Mouse (Mus musculus) hindbrain, postnatal 0 days (tissue): ENCODE data around the gene Whrn. TPM values are rescaled to one million over a fixed set of nuclear protein-coding genes. Genes with fewer than 3 reads are reported as not detected.
A peak's percentile ranks its signal among the peaks of the same experiment; 100 is the strongest.

ENCODE experiments used
- ATAC-seq: fragments of 200-750 bp; cut with Nextera tagmentation; 2 replicates; pipeline ENCODE4 v1.8.0; 2017; ENCODE audit warnings: mild to moderate bottlenecking, moderate TSS enrichment, moderate library complexity
- DNase-seq: peaks from one replicate; pipeline ENCODE4 v3.0.0-alpha.2; 2015; ENCODE audit warnings: low spot score
- H3K27ac ChIP-seq: fragments of 300-500 bp; sonication (generic); 2 replicates; pipeline ENCODE4 v1.5.1; 2014; ENCODE audit warnings: mild to moderate bottlenecking
- H3K27me3 ChIP-seq: fragments of 300-500 bp; sonication (generic); 2 replicates; pipeline ENCODE4 v1.6.1; 2014; ENCODE audit warnings: low read length, mixed read lengths; ENCODE audit not compliant: insufficient read depth
- H3K36me3 ChIP-seq: fragments of 300-500 bp; sonication (generic); 2 replicates; pipeline ENCODE4 v1.6.1; 2014; ENCODE audit warnings: low read length, mixed read lengths; ENCODE audit not compliant: insufficient read depth
- H3K4me1 ChIP-seq: fragments of 300-500 bp; sonication (generic); 2 replicates; pipeline ENCODE4 v1.6.1; 2014; ENCODE audit warnings: antibody characterized with exemption, low read length, mixed read lengths; ENCODE audit not compliant: insufficient read depth
- H3K4me2 ChIP-seq: fragments of 300-500 bp; sonication (generic); 2 replicates; pipeline ENCODE4 v1.6.1; 2014; ENCODE audit warnings: low read depth, mild to moderate bottlenecking, low read length, moderate library complexity, mixed read lengths
- H3K4me3 ChIP-seq: fragments of 300-500 bp; sonication (generic); 2 replicates; pipeline ENCODE4 v1.5.1; 2014; ENCODE audit warnings: low read length
- H3K9ac ChIP-seq: fragments of 300-500 bp; sonication (generic); replicated peaks from 2 replicates; pipeline ENCODE4 v1.6.1; 2014; ENCODE audit warnings: mild to moderate bottlenecking, low read length, moderate library complexity, mixed read lengths
- H3K9me3 ChIP-seq: fragments of 300-500 bp; sonication (generic); 2 replicates; pipeline ENCODE4 v1.6.1; 2016; ENCODE audit warnings: low read length, mixed read lengths
- CTCF ChIP-seq: IDR thresholded peaks from 2 replicates; pipeline ENCODE4 v1.5.1; 2016; ENCODE audit warnings: antibody characterized with exemption, control low read depth, low read depth
- WGBS: fragments of 180-500 bp; shearing (Covaris S2); extraction: QIAGEN DNeasy Blood & Tissue Kit; methylation state at CpG from one replicate; pipeline ENCODE4 v1.1.7; 2014; 5-methylcytosine and 5-hydroxymethylcytosine counted together
- polyA plus RNA-seq: library from polyadenylated mRNA; unstranded; fragments of >200 nt; fragmentation: Nextera tagmentation; extraction: Ambion mirVana; gene quantifications from 2 replicates; pipeline ENCODE4 v1.2.1, GENCODE M21; 2015
- total RNA-seq: library from RNA; depleted of rRNA; stranded (reverse); fragments of >200 nt; gene quantifications from 2 replicates; pipeline ENCODE4 v1.2.3, GENCODE M21; 2014

Whrn gene
- total and polyA plus RNA-seq, 2 experiments from 2014 or later = 4.7 to 34.6 TPM

DNA sequence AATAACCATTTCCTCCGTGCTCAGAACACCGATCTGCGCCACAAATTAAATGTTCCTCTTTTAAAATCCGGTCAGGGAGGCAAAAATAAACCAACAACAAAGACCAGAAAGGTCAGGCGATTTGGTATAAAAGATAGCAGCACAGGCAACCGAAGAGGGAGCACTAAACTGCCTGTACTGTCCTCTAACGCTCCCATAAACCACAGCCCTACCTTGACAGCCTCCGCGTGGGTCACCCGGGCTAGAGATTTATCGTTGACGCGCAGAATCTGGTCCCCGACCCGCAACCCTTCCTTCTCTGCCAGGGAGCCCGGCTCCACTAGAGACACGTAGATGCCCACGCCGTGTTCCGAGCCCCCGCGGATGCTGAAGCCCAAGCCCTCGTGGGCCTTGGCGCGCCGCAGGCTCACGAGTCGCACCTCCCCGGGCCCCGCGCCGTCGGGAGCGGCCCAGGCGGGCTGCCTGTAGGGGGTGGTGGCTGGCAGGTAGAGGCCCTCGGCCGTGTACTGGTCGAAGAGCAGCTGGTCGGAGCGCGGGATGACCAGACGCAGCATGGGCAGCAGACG lies 1.3 kb downstream of the Whrn start:
- no peak for DNase-seq
- TF ChIP-seq CTCF = no peak; the same call in 1 of the 2 replicates
- ATAC-seq = no peak; the same call in 1 of the 2 replicates
- no peaks in the 10 kb centered on the region for H3K27me3 ChIP-seq
- H3K4me3 ChIP-seq = peak overlapping the region; percentile 63
- no peaks in the 10 kb centered on the region for H3K36me3 ChIP-seq
- peak overlapping the region; percentile 62; the same call in 1 of the 2 replicates for H3K9ac ChIP-seq
- 3% methylated on average over 42 of the region's 43 CpGs for WGBS
- H3K4me2 ChIP-seq = peak overlapping the region; percentile 80
- no peak overlapping the region for H3K27ac ChIP-seq
- H3K4me1 ChIP-seq = peaks cover 20% of the 10 kb centered on the region
- H3K9me3 ChIP-seq = no peaks in the 10 kb centered on the region

DNA sequence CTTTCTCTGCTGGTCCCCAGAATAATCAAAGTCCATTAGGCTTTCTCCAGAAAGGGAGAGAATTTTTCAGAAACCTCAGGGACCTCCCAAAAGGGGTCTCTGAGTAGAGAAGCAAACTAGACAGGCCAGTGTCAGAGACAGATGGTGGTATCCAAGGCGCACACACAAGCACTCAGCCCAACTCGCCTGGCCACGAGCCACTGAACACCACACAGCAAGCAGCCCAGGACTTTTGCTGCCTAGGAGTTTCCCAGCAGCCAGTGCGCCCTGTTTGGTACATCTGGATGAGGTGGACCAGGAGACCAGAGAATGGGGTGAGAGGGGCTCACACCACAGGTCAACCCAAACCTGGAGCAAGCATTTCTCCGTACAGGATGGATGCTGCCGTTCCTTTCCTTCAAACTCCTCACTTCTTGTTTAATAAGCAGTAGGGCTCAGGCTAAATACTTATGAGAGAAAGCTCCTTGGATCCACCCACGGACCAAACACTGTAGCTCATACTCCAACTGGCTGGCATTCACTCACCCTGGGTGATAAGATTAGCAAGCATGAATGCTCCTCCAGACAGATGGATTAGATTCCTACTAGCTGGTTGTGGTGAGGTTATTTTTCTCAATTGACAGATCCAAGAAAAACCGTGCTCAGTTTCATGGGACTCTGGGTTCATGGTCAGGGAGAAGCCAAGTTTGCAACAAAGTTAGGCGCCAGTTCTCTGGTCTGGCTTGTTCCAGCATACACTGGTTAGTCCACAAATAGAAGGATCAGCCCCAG lies 2.3 kb downstream of the Whrn start:
- Histone ChIP-seq H3K4me1 (peaks cover 20% of the 10 kb centered on the region), H3K9me3 (no peaks in the 10 kb centered on the region), H3K9ac (no peak overlapping the region), H3K27ac (no peak overlapping the region), H3K4me3 (peak overlapping the region; percentile 63), H3K4me2 (peak overlapping the region; percentile 80), H3K36me3 (no peaks in the 10 kb centered on the region), H3K27me3 (no peaks in the 10 kb centered on the region)
- 34% methylated on average over 9 of the region's 9 CpGs for WGBS
- TF ChIP-seq CTCF = no peak
- DNase-seq = peak; percentile 70
- no peak for ATAC-seq

DNA sequence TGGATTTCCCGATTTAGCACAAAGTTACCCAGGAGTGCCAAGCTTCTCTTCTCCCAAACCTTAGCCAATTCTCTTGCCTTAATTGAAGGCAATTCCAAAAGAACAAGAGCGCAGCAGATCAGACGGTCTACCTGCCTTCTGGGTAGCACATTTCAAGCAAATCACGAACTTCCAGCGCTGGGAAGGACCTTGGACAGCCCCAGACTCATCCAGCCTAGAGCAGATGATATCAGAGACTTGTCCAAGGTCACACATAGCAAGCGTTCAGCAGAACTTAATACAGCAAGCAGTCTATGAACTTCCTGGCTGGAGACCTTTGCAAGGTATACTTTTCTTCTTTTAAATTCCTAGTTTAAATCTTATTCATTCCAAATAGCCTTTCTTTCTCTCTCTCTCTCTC lies 4.3 kb downstream of the Whrn start:
- Histone ChIP-seq H3K4me1 (peaks cover 20% of the 10 kb centered on the region), H3K36me3 (no peaks in the 10 kb centered on the region)

DNA sequence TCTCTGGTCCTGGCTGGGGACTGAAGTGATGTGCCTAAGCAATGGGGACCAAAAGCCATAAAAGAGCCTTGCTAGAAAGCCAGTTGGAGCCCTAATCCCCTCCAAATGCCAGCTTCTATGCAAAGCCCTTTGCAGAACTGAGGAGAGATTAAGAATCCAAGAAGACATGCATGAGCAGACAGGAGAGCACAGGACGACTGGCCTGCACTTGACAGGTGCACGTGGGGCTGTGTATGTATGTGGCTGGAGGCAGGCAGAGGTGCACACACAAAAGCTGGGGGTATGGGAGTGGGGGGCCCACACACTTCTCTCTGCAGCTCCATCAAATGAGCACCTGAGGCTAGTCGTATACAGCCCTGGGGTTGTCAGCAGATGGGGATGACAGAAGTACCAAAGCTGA lies 5.6 kb downstream of the Whrn start:
- Histone ChIP-seq H3K9ac (no peak overlapping the region), H3K4me2 (no peak overlapping the region), H3K36me3 (no peaks in the 10 kb centered on the region), H3K4me3 (no peak overlapping the region), H3K27ac (no peak overlapping the region), H3K4me1 (peaks cover 17% of the 10 kb centered on the region), H3K27me3 (no peaks in the 10 kb centered on the region), H3K9me3 (no peaks in the 10 kb centered on the region)
- WGBS = 50% methylated on average over 3 of the region's 3 CpGs
- DNase-seq = no peak
- ATAC-seq = no peak
- no peak for TF ChIP-seq CTCF

More for the DNA sequence above, 4.3 kb downstream of the Whrn start:
- ATAC-seq = no peak
- no peaks in the 10 kb centered on the region for H3K9me3 ChIP-seq
- 76% methylated on average over 6 of the region's 6 CpGs for WGBS
- TF ChIP-seq CTCF = no peak
- H3K9ac ChIP-seq = no peak overlapping the region
- no peak overlapping the region for H3K27ac ChIP-seq
- peak overlapping the region; percentile 5; the same call in 1 of the 2 replicates for H3K4me2 ChIP-seq
- no peak overlapping the region for H3K4me3 ChIP-seq
- H3K27me3 ChIP-seq = no peaks in the 10 kb centered on the region
- DNase-seq = no peak

DNA sequence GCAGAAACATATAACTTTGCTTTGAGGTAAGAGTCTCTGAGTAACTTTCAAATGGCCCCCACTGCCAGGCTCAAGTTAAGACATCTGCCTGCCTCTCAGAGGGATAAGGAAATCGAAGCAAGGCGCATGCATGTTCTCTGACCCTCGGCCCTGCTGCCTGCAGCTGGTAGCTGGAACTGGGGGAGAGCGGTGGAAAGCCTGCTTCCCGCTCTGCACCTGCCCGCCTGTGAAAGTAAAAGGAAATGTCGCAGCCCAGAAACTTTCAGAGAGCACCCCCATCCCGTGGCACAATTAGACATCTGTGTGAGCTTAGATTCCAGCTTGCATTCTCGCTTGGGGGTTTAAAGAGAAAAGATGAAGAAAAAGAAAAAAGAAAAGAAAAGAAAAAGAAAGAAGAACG lies 6.1 kb downstream of the Whrn start:
- Histone ChIP-seq H3K4me1 (peaks cover 14% of the 10 kb centered on the region), H3K9ac (no peak overlapping the region), H3K27me3 (no peaks in the 10 kb centered on the region), H3K4me3 (no peak overlapping the region), H3K9me3 (no peaks in the 10 kb centered on the region), H3K36me3 (no peaks in the 10 kb centered on the region), H3K4me2 (no peak overlapping the region), H3K27ac (no peak overlapping the region)
- ATAC-seq (no peak), DNase-seq (no peak)
- no peak for TF ChIP-seq CTCF
- WGBS = 64% methylated on average over 10 of the region's 10 CpGs

DNA sequence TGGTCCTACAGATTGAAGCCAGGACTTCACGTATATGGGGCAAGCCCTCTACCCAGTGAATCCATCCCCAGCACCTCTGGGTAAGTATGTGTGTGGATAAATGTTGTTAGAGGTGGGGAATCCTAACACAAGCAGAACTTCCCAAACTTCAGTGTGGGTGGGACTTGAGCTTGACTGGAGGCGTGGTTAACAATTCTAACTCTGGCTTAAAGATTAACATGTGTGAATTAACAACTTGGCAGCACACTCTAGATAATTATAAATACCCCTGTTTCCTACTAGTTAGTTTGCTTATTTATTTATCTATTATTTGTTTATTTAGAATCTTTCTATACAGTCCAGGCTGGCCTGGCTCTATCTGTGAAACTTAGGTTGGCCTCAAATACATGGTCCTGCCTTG lies 7.9 kb downstream of the Whrn start:
- Histone ChIP-seq H3K27me3 (no peaks in the 10 kb centered on the region), H3K36me3 (no peaks in the 10 kb centered on the region)

DNA sequence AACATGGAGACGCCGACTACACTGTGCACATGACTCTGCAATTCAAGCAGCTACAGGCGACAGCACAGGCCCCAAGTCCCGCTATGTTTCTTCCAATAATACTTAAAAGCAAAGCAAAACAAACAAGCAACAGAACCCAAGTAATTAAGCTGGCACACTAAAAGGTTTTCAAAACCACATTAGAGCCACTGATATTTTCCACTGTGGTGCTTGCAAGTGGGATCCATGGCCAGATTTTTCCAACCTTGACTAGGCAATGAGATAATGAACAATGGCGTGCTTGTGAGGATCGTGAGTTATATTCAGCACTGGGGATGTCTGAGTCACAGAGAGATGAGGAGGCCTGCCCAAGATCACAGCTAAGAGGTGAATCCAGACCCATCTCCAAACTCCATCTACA lies 8.5 kb downstream of the Whrn start:
- Histone ChIP-seq H3K27ac (no peak overlapping the region), H3K9ac (no peak overlapping the region)
- ATAC-seq = no peak

More for the DNA sequence above, 7.9 kb downstream of the Whrn start:
- no peaks in the 10 kb centered on the region for H3K9me3 ChIP-seq
- no peak overlapping the region for H3K27ac ChIP-seq
- WGBS = 98% methylated on average over 2 of the region's 2 CpGs
- DNase-seq (no peak), ATAC-seq (no peak)
- H3K4me3 ChIP-seq = no peak overlapping the region
- no peak for TF ChIP-seq CTCF
- H3K4me1 ChIP-seq = 0 out of 2 replicates have a peak, but pooled peaks cover 7% of the 10 kb centered on the region
- no peak overlapping the region for H3K4me2 ChIP-seq
- H3K9ac ChIP-seq = no peak overlapping the region

More for the DNA sequence above, 8.5 kb downstream of the Whrn start:
- Histone ChIP-seq H3K4me3 (no peak overlapping the region), H3K27me3 (no peaks in the 10 kb centered on the region), H3K36me3 (no peaks in the 10 kb centered on the region), H3K9me3 (no peaks in the 10 kb centered on the region), H3K4me2 (no peak overlapping the region), H3K4me1 (0 out of 2 replicates have a peak, but pooled peaks cover 3% of the 10 kb centered on the region)
- WGBS = 74% methylated on average over 6 of the region's 6 CpGs
- DNase-seq = no peak
- no peak for TF ChIP-seq CTCF
